Comparison of ENCODE assay signal across 19 mouse cellular contexts in genomic region chr7:69941881-69942280, GRCm38 (mm10).
DNase-seq lines count a peak whose midpoint lies in the region; ATAC-seq lines count a peak whose summit lies in the region.
"Had no signal": no experiment of that assay in that cellular context is flagged by ENCODE, and none has a peak within 500 bp of the region (broad histone marks: within the 10 kb centered on the region; RNA-seq: fewer than 3 reads in every experiment).

No protein-coding gene starts in this region.

- no peak overlapping the region for H3K27ac ChIP-seq in midbrain, embryonic 11.5 days (ENCODE audit: low read depth, low read length)
- no peak overlapping the region for H3K27ac ChIP-seq in midbrain, embryonic 10.5 days (replicated peaks)

- no peak overlapping the region for H3K9ac ChIP-seq in midbrain, embryonic 11.5 days (ENCODE audit: low read length)

- H3K4me2 ChIP-seq in midbrain, embryonic 11.5 days = no peak overlapping the region

- H3K4me3 ChIP-seq in midbrain, embryonic 11.5 days (ENCODE audit: low read depth, low read length) = no peak overlapping the region
- H3K4me3 ChIP-seq in midbrain, embryonic 10.5 days = no peak overlapping the region

- H3K9me3 ChIP-seq in midbrain, embryonic 11.5 days (ENCODE audit: control insufficient read depth, low read length) = no peaks in the 10 kb centered on the region
- no peaks in the 10 kb centered on the region for H3K9me3 ChIP-seq in midbrain, embryonic 10.5 days (replicated peaks)

- no peak for ATAC-seq in midbrain, embryonic 11.5 days (ENCODE audit: low FRiP score)
- ATAC-seq: activated CD4-positive, CD25-positive, alpha-beta regulatory T cell, adult 4 months; CD4-positive, CD25-positive, alpha-beta regulatory T cell, adult 4 months; Patski had no signal

- 89% methylated on average over 6 of the region's 6 CpGs for WGBS in midbrain, embryonic 11.5 days
- WGBS in midbrain, embryonic 10.5 days = 93% methylated on average over 6 of the region's 6 CpGs

- H3K27me3 ChIP-seq in midbrain, embryonic 11.5 days (ENCODE audit: control insufficient read depth, insufficient read depth, low read length) = no peaks in the 10 kb centered on the region; the same call in 1 of the 2 replicates
- H3K27me3 ChIP-seq in midbrain, embryonic 10.5 days (ENCODE audit: low read depth, poor library complexity, severe bottlenecking) = peaks cover 17% of the 10 kb centered on the region
- H3K27me3 ChIP-seq: CH12.LX, Patski had no signal

- DNase-seq in heart, adult 11 months = peak; percentile 76
- DNase-seq in heart, adult 18-20 months = no peak
- peak; percentile 75 for DNase-seq in midbrain, embryonic 11.5 days (ENCODE audit: low spot score, missing footprints)
- no peak for DNase-seq in midbrain, embryonic 10.5 days (ENCODE audit: low spot score)
- DNase-seq: adrenal gland, adult 2 months; adrenal gland, adult 8-10 months; adrenal gland, postnatal 10 days; adrenal gland, postnatal 14 days; adrenal gland, postnatal 25 days; adrenal gland, postnatal 36 days; B cell, adult 2 months; cerebellum, adult 11 months; cerebellum, adult 11-12 months; cerebellum, adult 18-20 months had no signal

- H3K4me1 ChIP-seq in midbrain, embryonic 11.5 days (ENCODE audit: control insufficient read depth, insufficient read depth, low read length) = no peaks in the 10 kb centered on the region
- no peaks in the 10 kb centered on the region for H3K4me1 ChIP-seq in midbrain, embryonic 10.5 days

- H3K36me3 ChIP-seq in midbrain, embryonic 11.5 days (ENCODE audit: control insufficient read depth, insufficient read depth, low read length) = no peaks in the 10 kb centered on the region
- H3K36me3 ChIP-seq in midbrain, embryonic 10.5 days = no peaks in the 10 kb centered on the region
- H3K36me3 ChIP-seq: G1E had no signal

Comparison
In these comparisons a context has a peak if more than half of its experiments do, and no peak if none do; other contexts are left out.
1. DNase-seq: peak in heart, adult 11 months (single experiment) and midbrain, embryonic 11.5 days (single experiment); none in heart, adult 18-20 months (0 of 2) and midbrain, embryonic 10.5 days (single experiment).